Mouse (Mus musculus): ENCODE data around the gene Dclre1c. TPM values are rescaled to one million over a fixed set of nuclear protein-coding genes. Genes with fewer than 3 reads are reported as not detected.
"Not testable (repeated sequence)": the region's sequence is repeated elsewhere in the genome, so short reads cannot be mapped to it uniquely, and the experiment has no call there.

Dclre1c gene
- 4.4 and 4.6 TPM in 2 replicates for polyA plus RNA-seq (2016; fragmentation: Nextera tagmentation; extraction: Ambion mirVana)

DNA sequence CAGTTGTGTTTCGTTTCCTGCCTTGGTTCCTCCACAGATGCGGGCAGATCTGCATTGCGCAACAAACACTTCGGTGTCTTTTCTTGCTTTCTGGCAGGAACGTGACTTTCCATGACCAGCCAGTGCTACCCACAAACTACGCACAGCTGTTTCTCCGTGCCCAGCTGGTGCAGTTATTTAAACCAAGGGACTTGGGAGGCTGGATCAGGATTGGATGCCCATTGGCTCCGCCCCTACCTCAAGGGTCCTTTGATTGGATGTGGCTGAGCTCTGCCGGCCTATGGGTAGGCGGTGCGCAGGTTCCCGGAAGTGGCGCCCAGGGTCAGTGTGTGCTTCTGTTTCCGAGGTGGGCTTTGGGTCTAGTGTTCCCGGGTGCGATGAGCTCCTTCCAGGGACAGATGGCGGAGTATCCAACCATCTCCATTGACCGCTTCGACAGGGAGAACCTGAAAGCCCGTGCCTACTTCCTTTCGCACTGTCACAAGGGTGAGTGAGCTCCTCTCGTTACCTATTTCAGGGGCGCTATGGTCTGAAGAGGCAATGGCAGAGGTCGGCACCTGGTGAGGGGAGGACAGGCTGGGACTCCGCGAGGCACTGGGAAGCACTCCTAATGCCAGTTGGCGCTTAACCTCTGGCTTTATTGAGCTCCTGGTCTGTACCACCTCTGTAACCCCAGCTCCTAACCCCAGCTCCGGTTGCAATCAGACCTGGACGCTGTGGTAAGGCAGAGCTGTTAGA, at the start of gene Dclre1c:
TSS of gene Dclre1c (plus strand) at position 291 of the 738 bp plus-strand sequence.
- ATAC-seq (ENCODE audit: insufficient number of reproducible peaks, low FRiP score): peak; percentile 99
- Histone ChIP-seq H3K9me3 (replicated peaks) (no peaks in the 10 kb centered on the region), H3K4me1 (replicated peaks) (peaks cover 8% of the 10 kb centered on the region; the same call in 1 of the 2 replicates), H3K4me2 (peak within 1 kb of the TSS; percentile 96), H3K9ac (peak within 1 kb of the TSS; percentile 72), H3K27me3 (replicated peaks) (no peaks in the 10 kb centered on the region), H3K36me3 (no peaks in the 10 kb centered on the region), H3K4me3 (peak within 1 kb of the TSS; percentile 74), H3K27ac (ENCODE audit: poor library complexity, severe bottlenecking) (no peak within 1 kb of the TSS)
- 2% methylated on average over 29 of the region's 29 CpGs for WGBS

- Histone ChIP-seq H3K4me1 (replicated peaks) (no peaks in the 10 kb centered on the region), H3K4me3 (no peak overlapping the region), H3K27me3 (replicated peaks) (no peaks in the 10 kb centered on the region), H3K27ac (ENCODE audit: poor library complexity, severe bottlenecking) (no peak overlapping the region), H3K9me3 (replicated peaks) (no peaks in the 10 kb centered on the region), H3K36me3 (no peaks in the 10 kb centered on the region), H3K9ac (no peak overlapping the region), H3K4me2 (no peak overlapping the region)
- ATAC-seq (ENCODE audit: insufficient number of reproducible peaks, low FRiP score): no peak
- WGBS: 74% methylated on average over 6 of the region's 6 CpGs
These were observed 36.6 kb upstream of the Dclre1c start for GRCm38 (mm10) chr2:3387105-3387860.

DNA sequence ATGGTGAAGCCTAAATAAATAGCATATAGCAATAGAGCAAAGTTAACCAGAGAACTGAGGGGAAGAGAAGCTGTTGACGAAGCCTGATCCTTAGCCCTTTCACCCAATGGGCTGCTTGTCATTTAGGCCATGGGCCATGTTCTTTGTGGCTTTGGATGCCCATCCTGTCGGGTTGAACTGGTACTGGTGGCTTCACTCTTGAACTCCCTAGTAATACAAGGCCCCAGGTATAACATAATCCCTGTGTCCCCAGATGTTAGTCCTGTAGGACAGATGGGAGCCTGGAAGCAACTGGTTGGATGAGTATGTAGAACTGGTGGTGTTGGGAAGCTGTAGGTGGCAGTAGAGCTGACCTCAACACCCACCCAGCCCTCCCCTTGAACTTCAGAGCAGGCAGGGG, 32.0 kb upstream of the Dclre1c start:
- H3K4me2 ChIP-seq: no peak overlapping the region
- H3K4me1 ChIP-seq (replicated peaks): no peaks in the 10 kb centered on the region
- H3K4me3 ChIP-seq: no peak overlapping the region
- no peaks in the 10 kb centered on the region for H3K36me3 ChIP-seq
- H3K9me3 ChIP-seq (replicated peaks): no peaks in the 10 kb centered on the region
- WGBS: 60% methylated on average over 2 of the region's 2 CpGs
- no peaks in the 10 kb centered on the region for H3K27me3 ChIP-seq (replicated peaks)
- no peak overlapping the region for H3K9ac ChIP-seq
- no peak overlapping the region for H3K27ac ChIP-seq (ENCODE audit: poor library complexity, severe bottlenecking)
- no peak for ATAC-seq (ENCODE audit: insufficient number of reproducible peaks, low FRiP score)

DNA sequence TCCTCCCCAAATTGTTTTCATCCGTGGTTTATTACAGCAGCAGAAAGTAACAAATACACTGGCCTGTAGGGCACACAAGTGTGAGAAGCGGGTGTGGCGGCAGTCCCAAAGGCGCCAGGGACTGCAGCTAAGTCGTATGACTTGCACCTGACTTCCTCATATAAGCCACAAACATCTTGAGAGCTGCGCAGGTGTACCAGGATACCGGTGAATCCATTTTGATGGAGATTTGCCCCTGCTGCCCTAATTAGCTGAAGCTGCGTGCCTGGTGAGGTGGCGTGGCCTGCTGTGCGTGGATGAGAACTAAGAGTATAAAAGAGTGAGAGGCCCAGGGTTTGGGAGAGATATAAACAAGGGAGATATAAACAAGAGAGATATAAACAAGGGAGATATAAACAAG, 26.8 kb upstream of the Dclre1c start, which contains the start of gene Olah:
TSS of gene Olah (minus strand) at position 101 of the 400 bp plus-strand sequence.
- not testable (repeated sequence) for H3K27ac ChIP-seq (ENCODE audit: poor library complexity, severe bottlenecking); H3K9ac ChIP-seq; H3K4me3 ChIP-seq; ATAC-seq (ENCODE audit: insufficient number of reproducible peaks, low FRiP score); H3K4me1 ChIP-seq (replicated peaks); H3K36me3 ChIP-seq; H3K27me3 ChIP-seq (replicated peaks); H3K9me3 ChIP-seq (replicated peaks); H3K4me2 ChIP-seq
- 62% methylated on average over 10 of the region's 10 CpGs for WGBS

- H3K27ac ChIP-seq (ENCODE audit: poor library complexity, severe bottlenecking): no peak overlapping the region
- H3K4me3 ChIP-seq: no peak overlapping the region
- no peak for ATAC-seq (ENCODE audit: insufficient number of reproducible peaks, low FRiP score)
- no peaks in the 10 kb centered on the region for H3K4me1 ChIP-seq (replicated peaks)
- H3K4me2 ChIP-seq: no peak overlapping the region
- no peaks in the 10 kb centered on the region; the same call in 1 of the 2 replicates for H3K9me3 ChIP-seq (replicated peaks)
- no peaks in the 10 kb centered on the region for H3K36me3 ChIP-seq
- 70% methylated on average over 4 of the region's 4 CpGs for WGBS
- H3K9ac ChIP-seq: no peak overlapping the region
- no peaks in the 10 kb centered on the region for H3K27me3 ChIP-seq (replicated peaks)
These were observed 17.9 kb upstream of the Dclre1c start for GRCm38 (mm10) chr2:3405981-3406380.

DNA sequence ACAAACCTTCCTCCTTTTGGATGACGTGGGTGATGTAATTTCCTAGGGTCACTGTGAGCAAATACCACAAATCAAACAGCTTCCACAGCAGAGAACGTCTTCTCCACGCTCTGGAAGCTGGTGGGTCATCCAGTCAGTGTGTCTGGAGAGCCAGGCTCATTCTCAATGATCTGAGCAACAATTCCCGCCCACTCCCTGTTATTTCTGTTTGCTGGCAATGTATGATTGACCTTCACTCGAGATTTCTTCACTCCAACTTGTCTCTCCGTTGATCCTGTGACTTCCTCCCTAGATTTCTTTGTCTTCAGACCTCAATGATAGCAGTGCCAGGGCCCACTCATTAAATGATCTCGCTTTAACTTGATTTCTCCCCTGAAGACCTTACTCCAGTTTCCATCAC, 16.2 kb upstream of the Dclre1c start:
- Histone ChIP-seq H3K9ac (no peak overlapping the region), H3K27me3 (replicated peaks) (no peaks in the 10 kb centered on the region), H3K27ac (ENCODE audit: poor library complexity, severe bottlenecking) (no peak overlapping the region), H3K9me3 (replicated peaks) (no peaks in the 10 kb centered on the region; the same call in 1 of the 2 replicates), H3K4me2 (no peak overlapping the region), H3K36me3 (no peaks in the 10 kb centered on the region), H3K4me3 (no peak overlapping the region), H3K4me1 (replicated peaks) (no peaks in the 10 kb centered on the region)
- no peak for ATAC-seq (ENCODE audit: insufficient number of reproducible peaks, low FRiP score)
- 75% methylated on average over 7 of the region's 7 CpGs for WGBS

DNA sequence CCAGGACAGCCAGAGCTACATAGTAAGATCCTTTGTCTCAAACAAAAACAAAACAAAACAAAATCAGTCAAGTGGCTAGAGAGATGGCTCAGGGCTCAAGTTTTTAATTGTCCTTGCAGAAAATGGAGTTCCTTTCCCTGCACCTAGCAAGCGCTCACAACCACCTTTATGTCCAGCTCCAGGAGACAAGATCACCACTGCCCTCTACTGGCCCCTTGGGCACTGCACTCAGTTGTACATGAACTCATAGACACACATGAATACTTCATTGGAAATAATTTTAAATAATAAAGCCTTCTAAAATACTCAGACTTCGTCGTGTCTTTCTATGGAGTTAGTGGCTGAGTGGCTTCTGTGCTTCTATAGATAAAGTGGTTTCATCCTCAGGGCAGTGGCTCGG, 9.7 kb upstream of the Dclre1c start:
- 38% methylated on average over 4 of the region's 4 CpGs for WGBS
- no peaks in the 10 kb centered on the region for H3K9me3 ChIP-seq (replicated peaks)
- H3K4me3 ChIP-seq: no peak overlapping the region
- no peak overlapping the region for H3K9ac ChIP-seq
- H3K27me3 ChIP-seq (replicated peaks): peaks cover 19% of the 10 kb centered on the region
- no peaks in the 10 kb centered on the region for H3K36me3 ChIP-seq
- H3K4me1 ChIP-seq (replicated peaks): no peaks in the 10 kb centered on the region
- no peak overlapping the region for H3K4me2 ChIP-seq
- H3K27ac ChIP-seq (ENCODE audit: poor library complexity, severe bottlenecking): no peak overlapping the region
- ATAC-seq (ENCODE audit: insufficient number of reproducible peaks, low FRiP score): no peak

DNA sequence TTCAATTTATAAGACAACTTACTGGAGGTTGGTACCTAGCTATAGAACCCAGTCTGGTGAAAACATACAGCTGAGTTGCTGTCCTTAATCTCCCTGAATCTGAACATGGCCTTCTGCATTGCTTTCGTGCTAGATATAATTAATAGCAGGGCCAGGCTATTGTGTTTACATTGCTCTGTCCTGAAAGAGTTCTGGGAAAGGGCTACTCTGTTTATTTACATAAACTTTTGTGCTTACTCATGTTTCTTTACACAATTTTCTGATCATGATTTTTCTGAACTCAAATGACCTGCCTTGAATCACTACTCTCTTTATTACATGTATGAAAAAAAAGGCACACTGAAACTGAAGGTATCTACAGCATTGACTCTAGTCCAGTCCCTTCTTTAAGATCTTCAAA, 8.3 kb upstream of the Dclre1c start:
- no peak for ATAC-seq (ENCODE audit: insufficient number of reproducible peaks, low FRiP score)
- Histone ChIP-seq H3K27ac (ENCODE audit: poor library complexity, severe bottlenecking) (no peak overlapping the region), H3K9me3 (replicated peaks) (no peaks in the 10 kb centered on the region), H3K27me3 (replicated peaks) (peaks cover 19% of the 10 kb centered on the region), H3K4me3 (no peak overlapping the region), H3K9ac (no peak overlapping the region), H3K4me1 (replicated peaks) (no peaks in the 10 kb centered on the region), H3K4me2 (no peak overlapping the region), H3K36me3 (no peaks in the 10 kb centered on the region)
- WGBS: 68% methylated on average over 1 of the region's 1 CpGs

- 1% methylated on average over 38 of the region's 38 CpGs for WGBS
- Histone ChIP-seq H3K9me3 (replicated peaks) (no peaks in the 10 kb centered on the region), H3K4me2 (peak overlapping the region; percentile 92), H3K36me3 (no peaks in the 10 kb centered on the region), H3K4me3 (peak overlapping the region; percentile 60), H3K27me3 (replicated peaks) (peaks cover 19% of the 10 kb centered on the region), H3K4me1 (replicated peaks) (no peaks in the 10 kb centered on the region), H3K9ac (peak overlapping the region; percentile 67), H3K27ac (ENCODE audit: poor library complexity, severe bottlenecking) (no peak overlapping the region)
- peak; percentile 97 for ATAC-seq (ENCODE audit: insufficient number of reproducible peaks, low FRiP score)
These were observed 5.0 kb upstream of the Dclre1c start for GRCm38 (mm10) chr2:3418883-3419431.

DNA sequence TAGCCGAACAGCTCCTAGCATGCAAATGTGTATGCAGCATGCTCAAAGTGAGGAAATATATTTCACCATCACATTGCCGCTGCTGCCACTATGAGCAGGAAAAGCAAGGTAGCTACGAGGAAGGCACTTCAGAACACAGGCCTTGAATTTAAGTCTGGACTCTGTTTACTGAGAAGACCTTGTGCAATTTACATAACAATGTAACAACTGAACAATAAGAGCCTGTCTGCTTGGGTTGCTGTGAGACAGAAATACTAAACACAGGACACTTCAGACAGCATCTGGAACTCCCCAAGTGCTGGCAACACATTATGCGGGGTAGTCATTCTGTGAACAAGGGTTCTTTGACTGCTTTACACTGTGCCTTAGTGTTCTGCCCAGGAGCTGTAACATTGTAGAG, 3.8 kb upstream of the Dclre1c start:
- ATAC-seq (ENCODE audit: insufficient number of reproducible peaks, low FRiP score): no peak
- H3K36me3 ChIP-seq: no peaks in the 10 kb centered on the region
- no peaks in the 10 kb centered on the region for H3K9me3 ChIP-seq (replicated peaks)
- no peak overlapping the region for H3K4me3 ChIP-seq
- H3K4me1 ChIP-seq (replicated peaks): peaks cover 8% of the 10 kb centered on the region; the same call in 1 of the 2 replicates
- H3K9ac ChIP-seq: no peak overlapping the region
- peaks cover 19% of the 10 kb centered on the region for H3K27me3 ChIP-seq (replicated peaks)
- H3K4me2 ChIP-seq: no peak overlapping the region
- WGBS: 74% methylated on average over 4 of the region's 4 CpGs
- no peak overlapping the region for H3K27ac ChIP-seq (ENCODE audit: poor library complexity, severe bottlenecking)

DNA sequence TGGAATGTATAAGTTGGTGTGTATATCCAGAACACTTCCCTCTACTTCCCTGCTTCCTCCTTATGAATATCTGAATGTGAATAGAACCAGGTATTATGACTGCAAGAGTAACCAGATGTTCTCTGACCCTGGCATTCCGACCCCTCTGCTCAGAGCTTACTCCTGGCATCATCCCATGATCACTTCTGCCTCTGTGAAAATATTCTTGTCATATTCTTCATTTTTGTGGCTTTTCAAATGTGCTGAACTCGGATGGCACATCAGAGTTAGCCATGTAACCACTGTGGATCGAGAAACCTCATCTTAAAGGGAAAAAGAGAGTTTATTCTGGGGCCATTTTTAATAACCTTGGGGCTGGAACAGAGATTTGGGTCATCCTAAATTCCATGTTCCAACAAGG, 1.4 kb upstream of the Dclre1c start, which contains the start of gene Meig1:
TSS of gene Meig1 (minus strand) at position 101 of the 400 bp plus-strand sequence.
- 60% methylated on average over 3 of the region's 3 CpGs for WGBS
- no peaks in the 10 kb centered on the region for H3K36me3 ChIP-seq
- no peaks in the 10 kb centered on the region for H3K9me3 ChIP-seq (replicated peaks)
- no peak within 1 kb of the TSS for H3K4me2 ChIP-seq
- H3K4me3 ChIP-seq: no peak within 1 kb of the TSS
- no peak within 1 kb of the TSS for H3K9ac ChIP-seq
- H3K4me1 ChIP-seq (replicated peaks): peaks cover 8% of the 10 kb centered on the region; the same call in 1 of the 2 replicates
- no peak for ATAC-seq (ENCODE audit: insufficient number of reproducible peaks, low FRiP score)
- peaks cover 10% of the 10 kb centered on the region for H3K27me3 ChIP-seq (replicated peaks)
- H3K27ac ChIP-seq (ENCODE audit: poor library complexity, severe bottlenecking): no peak within 1 kb of the TSS
